Mouse (Mus musculus) lung, postnatal 0 days (tissue): ENCODE results near the gene Upp2.

ENCODE experiments used
- CTCF ChIP-seq: IDR thresholded peaks from 2 replicates; pipeline ENCODE4 v1.5.1; 2016; ENCODE audit warnings: antibody characterized with exemption, mild to moderate bottlenecking
- EP300 ChIP-seq: IDR thresholded peaks from 2 replicates; pipeline ENCODE4 v1.6.1; 2016; ENCODE audit warnings: antibody characterized with exemption, mild to moderate bottlenecking, control low read depth

GRCm38 (mm10) chr2:58656959-58657358 is 89.9 kb downstream of the Upp2 start:
- no peak for TF ChIP-seq CTCF
- TF ChIP-seq EP300 = no peak
